Mouse (Mus musculus) intestine, embryonic 14.5 days (tissue): Measurements from ENCODE around the gene Igfbp1. TPM values are rescaled to one million over a fixed set of nuclear protein-coding genes. Genes with fewer than 3 reads are reported as not detected.
"Not testable (repeated sequence)": the region's sequence is repeated elsewhere in the genome, so short reads cannot be mapped to it uniquely, and the experiment has no call there.

ENCODE experiments used
- ATAC-seq: fragments of 200-750 bp; cut with Nextera tagmentation; replicated peaks from 2 replicates; pipeline ENCODE4 v1.8.0; 2017; ENCODE audit warnings: low read depth, moderate number of reproducible peaks, moderate TSS enrichment, moderate library complexity; ENCODE audit not compliant: low FRiP score, low TSS enrichment
- DNase-seq: peaks from one replicate; pipeline ENCODE4 v3.0.0-alpha.2; 2018; ENCODE audit warnings: low spot score
- H3K27ac ChIP-seq: fragments of 300-500 bp; sonication (generic); 2 replicates; pipeline ENCODE4 v1.5.1; 2014; ENCODE audit warnings: low read depth, mild to moderate bottlenecking, control low read depth
- H3K27me3 ChIP-seq: fragments of 300-500 bp; sonication (generic); replicated peaks from 2 replicates; pipeline ENCODE4 v1.6.1; 2014; ENCODE audit warnings: low read length, control low read depth; ENCODE audit not compliant: control insufficient read depth, insufficient read depth
- H3K36me3 ChIP-seq: fragments of 300-500 bp; sonication (generic); 2 replicates; pipeline ENCODE4 v1.6.1; 2014; ENCODE audit warnings: low read length, control low read depth; ENCODE audit not compliant: control insufficient read depth, insufficient read depth
- H3K4me1 ChIP-seq: fragments of 300-500 bp; sonication (generic); replicated peaks from 2 replicates; pipeline ENCODE4 v1.6.1; 2014; ENCODE audit warnings: low read length, control low read depth, mixed read lengths; ENCODE audit not compliant: control insufficient read depth, insufficient read depth
- H3K4me2 ChIP-seq: fragments of 300-500 bp; sonication (generic); 2 replicates; pipeline ENCODE4 v1.6.1; 2014; ENCODE audit warnings: low read length
- H3K4me3 ChIP-seq: fragments of 300-500 bp; sonication (generic); 2 replicates; pipeline ENCODE4 v1.5.1; 2014; ENCODE audit warnings: low read depth, low read length, control low read depth, mixed read lengths
- H3K9ac ChIP-seq: fragments of 300-500 bp; sonication (generic); 2 replicates; pipeline ENCODE4 v1.6.1; 2014; ENCODE audit warnings: mild to moderate bottlenecking, low read length
- H3K9me3 ChIP-seq: fragments of 300-500 bp; sonication (generic); 2 replicates; pipeline ENCODE4 v1.6.1; 2016; ENCODE audit warnings: low read length, control low read depth; ENCODE audit not compliant: control insufficient read depth
- WGBS: fragments of 180-500 bp; shearing (Covaris S2); extraction: QIAGEN DNeasy Blood & Tissue Kit; methylation state at CpG from one replicate; pipeline ENCODE4 v1.1.7; 2014; 5-methylcytosine and 5-hydroxymethylcytosine counted together
- polyA plus RNA-seq: library from polyadenylated mRNA; unstranded; fragments of >200 nt; fragmentation: Nextera tagmentation; extraction: Ambion mirVana; gene quantifications from 2 replicates; pipeline ENCODE4 v1.2.1, GENCODE M21; 2014

Gene Igfbp1
- polyA plus RNA-seq, 1 experiment from 2014 or later: 0.57 TPM

DNA sequence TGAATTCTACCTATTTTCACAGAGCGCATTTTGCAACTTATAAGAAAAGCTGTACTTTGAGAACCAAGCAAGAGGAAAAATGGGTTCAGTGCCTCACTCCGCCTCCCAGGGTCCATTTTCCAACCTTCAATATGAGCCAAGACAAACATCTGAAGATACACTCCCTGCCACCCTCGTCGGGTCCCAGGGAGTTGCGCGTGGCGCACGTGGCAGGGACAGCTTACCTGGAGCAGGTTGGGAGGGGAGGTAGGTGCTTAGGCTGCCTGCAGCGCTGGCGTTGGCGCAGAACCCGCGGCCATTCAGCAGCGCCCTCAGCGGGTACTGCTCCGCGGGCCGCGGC is 15.5 kb downstream of the Igfbp1 start:
- Histone ChIP-seq H3K36me3 (no peaks in the 10 kb centered on the region), H3K9me3 (no peaks in the 10 kb centered on the region), H3K4me2 (peak overlapping the region; percentile 90), H3K4me3 (peak overlapping the region; percentile 54), H3K27me3 (peaks cover 44% of the 10 kb centered on the region), H3K4me1 (peaks cover 10% of the 10 kb centered on the region), H3K9ac (peak overlapping the region; percentile 37), H3K27ac (0 out of 2 replicates have a peak overlapping the region, but pooled peaks have one; percentile 29)
- no peak for ATAC-seq
- DNase-seq: no peak
- 2% methylated on average over 19 of the region's 19 CpGs for WGBS

- Histone ChIP-seq H3K9ac (peak within 1 kb of the TSS; percentile 37), H3K4me2 (peak within 1 kb of the TSS; percentile 90), H3K4me1 (peaks cover 10% of the 10 kb centered on the region), H3K27ac (0 out of 2 replicates have a peak within 1 kb of the TSS, but pooled peaks have one; percentile 29), H3K4me3 (peak within 1 kb of the TSS; percentile 54), H3K9me3 (no peaks in the 10 kb centered on the region), H3K27me3 (peaks cover 44% of the 10 kb centered on the region), H3K36me3 (no peaks in the 10 kb centered on the region)
- ATAC-seq: peak; percentile 79
- WGBS: under 1% methylated on average over 80 of the region's 104 CpGs
- DNase-seq: peak; percentile 83
Observed at GRCm38 (mm10) chr11:7213501-7214341, 16.1 kb downstream of the Igfbp1 start, which contains the start of gene Igfbp3. Gene Igfbp3 (minus strand): TSS chr11:7213923.

- Histone ChIP-seq H3K27me3 (peaks cover 44% of the 10 kb centered on the region), H3K4me3 (peak overlapping the region; percentile 54), H3K9ac (no peak overlapping the region), H3K36me3 (no peaks in the 10 kb centered on the region), H3K4me2 (peak overlapping the region; percentile 90), H3K4me1 (peaks cover 10% of the 10 kb centered on the region), H3K9me3 (no peaks in the 10 kb centered on the region), H3K27ac (no peak overlapping the region)
- under 1% methylated on average over 12 of the region's 12 CpGs for WGBS
- DNase-seq (no peak), ATAC-seq (no peak)
Observed at GRCm38 (mm10) chr11:7214342-7214660, 16.7 kb downstream of the Igfbp1 start.

- H3K27ac ChIP-seq: no peak overlapping the region
- H3K27me3 ChIP-seq: peaks cover 44% of the 10 kb centered on the region
- DNase-seq: peak; percentile 76
- peak overlapping the region; percentile 54 for H3K4me3 ChIP-seq
- no peaks in the 10 kb centered on the region for H3K9me3 ChIP-seq
- H3K36me3 ChIP-seq: no peaks in the 10 kb centered on the region
- H3K4me2 ChIP-seq: peak overlapping the region; percentile 90
- 6% methylated on average over 14 of the region's 14 CpGs for WGBS
- H3K9ac ChIP-seq: no peak overlapping the region
- peaks cover 10% of the 10 kb centered on the region for H3K4me1 ChIP-seq
- ATAC-seq: no peak
Observed at GRCm38 (mm10) chr11:7214761-7215160, 17.2 kb downstream of the Igfbp1 start.

- peaks cover 43% of the 10 kb centered on the region for H3K27me3 ChIP-seq
- DNase-seq (peak; percentile 78), ATAC-seq (no peak)
- H3K27ac ChIP-seq: no peak overlapping the region
- no peak overlapping the region for H3K4me2 ChIP-seq
- 14% methylated on average over 8 of the region's 8 CpGs for WGBS
- no peak overlapping the region for H3K4me3 ChIP-seq
- no peaks in the 10 kb centered on the region for H3K36me3 ChIP-seq
- H3K4me1 ChIP-seq: peaks cover 10% of the 10 kb centered on the region
- no peaks in the 10 kb centered on the region for H3K9me3 ChIP-seq
- H3K9ac ChIP-seq: no peak overlapping the region
Observed at GRCm38 (mm10) chr11:7215703-7216102, 18.1 kb downstream of the Igfbp1 start.

- H3K27ac ChIP-seq, DNase-seq, ATAC-seq, H3K27me3 ChIP-seq, H3K4me3 ChIP-seq, H3K36me3 ChIP-seq, H3K9me3 ChIP-seq, H3K9ac ChIP-seq, H3K4me2 ChIP-seq, H3K4me1 ChIP-seq: not testable (repeated sequence)
- WGBS: 68% methylated on average over 8 of the region's 8 CpGs
Observed at GRCm38 (mm10) chr11:7221826-7222225, 24.2 kb downstream of the Igfbp1 start.

DNA sequence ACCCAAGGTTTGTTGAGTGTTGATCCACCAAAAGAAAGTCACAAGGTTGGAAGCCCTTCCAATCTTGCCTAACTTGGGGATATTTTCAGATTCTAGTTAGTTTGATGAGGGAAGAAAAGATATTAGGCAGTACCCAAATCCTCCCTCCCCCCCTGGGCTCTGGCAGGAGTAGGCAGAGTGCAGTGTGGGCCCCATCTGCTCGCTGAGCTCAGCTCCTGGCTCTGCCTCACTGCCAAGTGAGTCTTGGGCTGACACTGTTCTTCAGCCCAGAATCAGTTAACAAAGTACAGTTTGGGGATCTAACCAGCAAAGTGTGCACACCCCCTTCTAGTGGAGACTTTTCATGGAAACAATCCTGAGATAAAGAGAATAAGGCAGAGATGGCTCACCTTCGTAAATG is 28.6 kb downstream of the Igfbp1 start:
- no peak for ATAC-seq
- no peaks in the 10 kb centered on the region for H3K9me3 ChIP-seq
- WGBS: 68% methylated on average over 2 of the region's 2 CpGs

DNA sequence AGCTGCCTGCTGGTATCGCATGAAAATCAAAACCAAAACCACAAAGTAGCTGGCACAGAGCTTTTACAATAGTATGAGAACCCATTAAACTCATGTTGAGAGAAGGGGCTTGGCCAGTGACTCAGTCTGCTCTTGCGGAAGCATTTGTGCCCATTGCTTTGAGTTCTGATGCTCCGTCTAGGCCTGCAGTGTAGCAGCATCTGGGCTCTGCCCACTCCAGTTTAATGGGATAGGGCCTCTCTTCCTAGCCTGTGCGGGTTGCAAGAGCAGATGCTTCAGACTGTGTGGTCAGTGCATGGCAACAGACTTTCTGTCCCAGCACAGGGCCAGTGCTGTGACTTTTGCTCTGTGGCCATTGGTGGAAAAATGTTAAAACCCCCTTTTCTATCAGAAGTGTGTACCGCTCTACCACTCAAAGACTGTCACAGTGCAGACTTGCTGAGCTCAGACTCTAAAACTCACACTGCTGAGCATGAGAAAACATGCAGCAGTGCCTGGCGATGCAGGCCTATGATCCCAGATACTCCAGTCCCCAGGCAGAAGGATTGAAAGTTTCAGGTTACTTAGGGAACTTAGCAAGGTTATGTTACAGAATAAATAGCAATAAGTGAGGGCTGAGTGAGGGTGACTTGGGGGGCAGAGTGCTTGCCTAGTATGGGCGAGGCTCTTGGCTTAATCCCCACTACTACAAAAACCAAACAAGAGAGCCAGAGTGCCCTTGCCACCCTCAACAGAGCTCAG is 29.4 kb downstream of the Igfbp1 start:
- Histone ChIP-seq H3K27me3 (no peaks in the 10 kb centered on the region), H3K4me2 (no peak overlapping the region), H3K36me3 (no peaks in the 10 kb centered on the region), H3K9ac (no peak overlapping the region), H3K4me1 (no peaks in the 10 kb centered on the region), H3K4me3 (no peak overlapping the region), H3K27ac (no peak overlapping the region), H3K9me3 (no peaks in the 10 kb centered on the region)
- ATAC-seq (no peak), DNase-seq (no peak)
- WGBS: 86% methylated on average over 7 of the region's 7 CpGs

More for the DNA sequence above, 28.6 kb downstream of the Igfbp1 start:
- no peak for DNase-seq
- Histone ChIP-seq H3K4me2 (no peak overlapping the region), H3K27ac (no peak overlapping the region), H3K4me3 (no peak overlapping the region), H3K4me1 (no peaks in the 10 kb centered on the region), H3K27me3 (no peaks in the 10 kb centered on the region), H3K36me3 (no peaks in the 10 kb centered on the region), H3K9ac (no peak overlapping the region)
